Mouse (Mus musculus) liver, adult 2 months (tissue): ENCODE measurements around the gene Wnt5a. TPM values are rescaled to one million over a fixed set of nuclear protein-coding genes. Genes with fewer than 3 reads are reported as not detected.

Source experiments
- DNase-seq: peaks from one replicate; pipeline ENCODE4 v3.0.0-alpha.2; 2011; ENCODE audit warnings: low read depth, low spot score; ENCODE audit errors: extremely low read depth
- H3K27ac ChIP-seq: fragments of 200-500 bp; replicated peaks from 2 replicates; pipeline ENCODE4 v1.5.1; 2012; ENCODE audit warnings: low read depth, mild to moderate bottlenecking, control low read depth, inconsistent platforms, low read length; ENCODE audit not compliant: insufficient read depth
- H3K27me3 ChIP-seq: fragments of 200-500 bp; 2 replicates; pipeline ENCODE4 v1.6.1; 2012; ENCODE audit warnings: mild to moderate bottlenecking, moderate library complexity, low read length, inconsistent platforms; ENCODE audit not compliant: control insufficient read depth, insufficient read depth
- H3K36me3 ChIP-seq: fragments of 200-500 bp; 2 replicates; pipeline ENCODE4 v1.6.1; 2012; ENCODE audit warnings: low read length, inconsistent platforms; ENCODE audit not compliant: control insufficient read depth, insufficient read depth
- H3K4me1 ChIP-seq: fragments of 200-500 bp; 2 replicates; pipeline ENCODE4 v1.6.1; 2011; ENCODE audit warnings: low read length; ENCODE audit not compliant: control insufficient read depth, insufficient read depth
- H3K4me3 ChIP-seq: fragments of 200-500 bp; 2 replicates; pipeline ENCODE4 v1.5.1; 2011; ENCODE audit warnings: low read depth, mild to moderate bottlenecking, control low read depth, low read length, moderate library complexity; ENCODE audit not compliant: insufficient read depth
- H3K79me2 ChIP-seq: fragments of 200-500 bp; 2 replicates; pipeline ENCODE4 v1.6.1; 2012; ENCODE audit warnings: inconsistent platforms, mild to moderate bottlenecking, low read length, moderate library complexity; ENCODE audit not compliant: control insufficient read depth, insufficient read depth
- H3K9ac ChIP-seq: fragments of 200-500 bp; 2 replicates; pipeline ENCODE4 v1.6.1; 2012; ENCODE audit warnings: low read depth, mild to moderate bottlenecking, control low read depth, inconsistent platforms, low read length
- CTCF ChIP-seq: fragments of 200-500 bp; IDR thresholded peaks from 2 replicates; pipeline ENCODE4 v1.5.1; 2011; ENCODE audit warnings: low read depth, low read length, control low read depth
- POLR2A ChIP-seq: fragments of 200-500 bp; IDR thresholded peaks from 2 replicates; pipeline ENCODE4 v1.6.1; 2011; ENCODE audit warnings: low read length, control low read depth; ENCODE audit not compliant: insufficient read depth; ENCODE audit errors: extremely low read depth
- WGBS: fragments of 180-500 bp; shearing (Covaris S2); methylation state at CpG from one replicate; pipeline ENCODE4 v1.1.7; 2018; 5-methylcytosine and 5-hydroxymethylcytosine counted together
- polyA plus RNA-seq: library from polyadenylated mRNA; depleted of rRNA; stranded (reverse); fragments of >200 nt; gene quantifications from 2 replicates; pipeline ENCODE4 v1.2.3, GENCODE M21; 2012
- total RNA-seq: library from RNA; depleted of rRNA; stranded (reverse); fragments of >200 nt; gene quantifications from 2 replicates; pipeline ENCODE4 v1.2.3, GENCODE M21; 2014

The Wnt5a gene
- total and polyA plus RNA-seq, 2 experiments, result 0.46 to 1.5 TPM

DNA sequence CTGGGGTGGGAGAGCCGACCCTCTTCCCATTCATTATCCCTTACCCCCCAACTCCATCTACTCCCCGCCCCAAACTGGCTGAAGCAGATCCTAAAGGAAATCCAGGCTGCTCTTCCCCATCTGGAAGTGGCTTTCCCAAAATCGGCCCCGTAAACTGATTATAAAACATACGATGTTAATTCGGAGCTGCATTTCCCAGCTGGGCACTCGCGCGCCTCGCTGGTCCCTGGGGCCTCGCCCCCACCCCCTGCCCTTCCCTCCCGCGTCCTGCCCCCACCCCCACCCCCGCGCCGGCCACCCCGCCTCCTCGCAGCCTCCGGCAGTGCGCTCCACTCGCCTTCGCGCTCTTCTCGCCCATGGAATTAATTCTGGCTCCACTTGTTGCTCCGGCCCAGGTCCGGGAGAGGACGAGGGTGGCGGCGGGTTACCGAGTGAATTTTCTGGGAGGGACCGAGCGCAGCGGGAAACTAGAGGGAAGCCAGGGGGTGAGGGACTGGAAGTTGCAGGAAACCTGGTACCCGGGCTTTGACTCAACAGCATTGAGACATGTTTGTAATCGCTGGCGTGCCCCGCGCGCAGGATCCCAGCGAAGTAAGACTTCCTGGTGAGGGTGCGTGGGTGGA lies 6.6 kb downstream of the Wnt5a start:
- DNase-seq, result no peak
- H3K4me1 ChIP-seq, result no peaks in the 10 kb centered on the region
- H3K27ac ChIP-seq, result no peak overlapping the region
- 0 out of 2 replicates have a peak, but pooled peaks cover 13% of the 10 kb centered on the region for H3K27me3 ChIP-seq
- H3K4me3 ChIP-seq, result no peak overlapping the region
- 13% methylated on average over 39 of the region's 41 CpGs for WGBS
- no peaks in the 10 kb centered on the region for H3K36me3 ChIP-seq
- H3K79me2 ChIP-seq, result no peaks in the 10 kb centered on the region
- no peak overlapping the region for H3K9ac ChIP-seq
- TF ChIP-seq CTCF, result no peak

- no peak for DNase-seq
- 90% methylated on average over 5 of the region's 5 CpGs for WGBS
- Histone ChIP-seq H3K4me1 (no peaks in the 10 kb centered on the region), H3K4me3 (no peak overlapping the region), H3K9ac (no peak overlapping the region), H3K36me3 (no peaks in the 10 kb centered on the region), H3K79me2 (no peaks in the 10 kb centered on the region), H3K27me3 (0 out of 2 replicates have a peak, but pooled peaks cover 13% of the 10 kb centered on the region), H3K27ac (no peak overlapping the region)
- TF ChIP-seq CTCF (no peak), POLR2A (no peak)
Observed at GRCm38 (mm10) chr14:28512805-28513590, 8.4 kb downstream of the Wnt5a start.

DNA sequence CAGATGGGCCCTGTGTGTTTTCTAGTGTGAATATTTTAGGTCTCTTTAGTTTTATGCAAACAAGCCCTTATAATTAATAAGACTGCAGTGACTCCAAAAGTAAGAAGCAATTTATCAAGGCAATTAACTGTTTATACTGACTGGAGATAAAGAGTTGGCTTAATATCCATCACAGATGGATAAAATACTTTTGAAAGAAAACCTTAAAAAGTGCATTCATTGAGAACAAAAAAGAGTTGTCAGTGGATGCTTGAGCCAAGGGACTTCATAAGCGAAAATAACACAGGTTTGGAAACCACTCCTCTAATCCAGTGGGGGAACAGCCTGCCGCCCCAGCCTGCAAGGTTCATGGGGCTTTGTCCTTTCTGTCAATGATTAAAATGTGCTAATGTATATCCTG lies 9.6 kb downstream of the Wnt5a start:
- Histone ChIP-seq H3K36me3 (no peaks in the 10 kb centered on the region), H3K4me3 (no peak overlapping the region), H3K27ac (no peak overlapping the region), H3K27me3 (0 out of 2 replicates have a peak, but pooled peaks cover 13% of the 10 kb centered on the region), H3K4me1 (no peaks in the 10 kb centered on the region), H3K79me2 (no peaks in the 10 kb centered on the region), H3K9ac (no peak overlapping the region)
- no peak for DNase-seq
- TF ChIP-seq CTCF (no peak), POLR2A (no peak)
- 74% methylated on average over 2 of the region's 2 CpGs for WGBS

- no peak for TF ChIP-seq CTCF
- TF ChIP-seq POLR2A, result no peak
Observed at GRCm38 (mm10) chr14:28515331-28515730, 10.8 kb downstream of the Wnt5a start.

DNA sequence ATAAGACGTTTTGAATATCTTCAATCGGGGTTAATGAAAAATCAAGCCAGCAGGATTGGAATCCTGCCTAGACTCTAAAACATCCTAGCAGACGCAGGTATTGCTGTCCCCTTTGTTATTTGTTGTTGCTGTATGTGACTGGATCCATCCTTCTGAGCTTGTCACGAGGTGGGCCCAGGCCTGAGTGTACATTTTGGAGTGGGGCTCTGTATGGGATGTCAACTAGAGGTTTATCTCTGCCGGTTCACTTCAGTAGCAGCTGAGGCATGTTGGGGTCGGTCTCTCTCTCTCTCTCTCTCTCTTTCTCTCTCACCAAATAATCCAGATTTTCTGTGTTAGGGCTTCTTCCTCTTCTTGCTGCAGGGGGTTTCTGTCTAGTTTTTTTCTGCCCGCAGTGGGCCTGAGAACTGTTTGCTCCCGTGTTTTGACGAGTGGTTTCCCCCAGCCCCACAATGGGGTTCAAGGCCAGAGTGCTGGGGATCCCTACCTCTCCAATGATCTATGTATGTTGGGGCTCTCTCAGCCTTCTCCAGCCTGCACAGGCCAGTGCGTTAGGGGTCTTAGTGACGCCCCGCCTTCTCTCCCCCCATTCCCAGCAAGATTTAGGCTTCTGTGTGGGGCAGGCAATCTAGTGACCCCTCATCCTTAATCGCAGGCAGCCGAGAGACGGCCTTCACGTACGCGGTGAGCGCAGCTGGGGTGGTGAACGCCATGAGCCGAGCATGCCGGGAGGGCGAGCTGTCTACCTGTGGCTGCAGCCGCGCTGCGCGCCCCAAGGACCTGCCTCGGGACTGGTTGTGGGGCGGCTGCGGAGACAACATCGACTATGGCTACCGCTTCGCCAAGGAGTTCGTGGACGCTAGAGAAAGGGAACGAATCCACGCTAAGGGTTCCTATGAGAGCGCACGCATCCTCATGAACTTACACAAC lies 13.3 kb downstream of the Wnt5a start:
- Histone ChIP-seq H3K27me3 (no peaks in the 10 kb centered on the region), H3K79me2 (no peaks in the 10 kb centered on the region), H3K4me3 (no peak overlapping the region), H3K36me3 (no peaks in the 10 kb centered on the region), H3K4me1 (no peaks in the 10 kb centered on the region), H3K9ac (no peak overlapping the region), H3K27ac (no peak overlapping the region)
- 85% methylated on average over 39 of the region's 39 CpGs for WGBS
- TF ChIP-seq POLR2A (no peak), CTCF (no peak)
- DNase-seq, result no peak

More at GRCm38 (mm10) chr14:28515331-28515730, 10.8 kb downstream of the Wnt5a start:
- no peak for DNase-seq
- H3K36me3 ChIP-seq, result no peaks in the 10 kb centered on the region
- WGBS, result 82% methylated on average over 6 of the region's 6 CpGs
- 0 out of 2 replicates have a peak, but pooled peaks cover 10% of the 10 kb centered on the region for H3K27me3 ChIP-seq
- H3K9ac ChIP-seq, result no peak overlapping the region
- H3K4me1 ChIP-seq, result no peaks in the 10 kb centered on the region
- no peaks in the 10 kb centered on the region for H3K79me2 ChIP-seq
- H3K27ac ChIP-seq, result no peak overlapping the region
- H3K4me3 ChIP-seq, result no peak overlapping the region
